Mouse (Mus musculus): ENCODE results near the gene Rrp9. TPM values are rescaled to one million over a fixed set of nuclear protein-coding genes. Genes with fewer than 3 reads are reported as not detected.
A peak's percentile ranks its signal among the peaks of the same experiment; 100 is the strongest.

Rrp9 gene
- polyA plus RNA-seq, 1 experiment from 2014 or later = 58.5 TPM

DNA sequence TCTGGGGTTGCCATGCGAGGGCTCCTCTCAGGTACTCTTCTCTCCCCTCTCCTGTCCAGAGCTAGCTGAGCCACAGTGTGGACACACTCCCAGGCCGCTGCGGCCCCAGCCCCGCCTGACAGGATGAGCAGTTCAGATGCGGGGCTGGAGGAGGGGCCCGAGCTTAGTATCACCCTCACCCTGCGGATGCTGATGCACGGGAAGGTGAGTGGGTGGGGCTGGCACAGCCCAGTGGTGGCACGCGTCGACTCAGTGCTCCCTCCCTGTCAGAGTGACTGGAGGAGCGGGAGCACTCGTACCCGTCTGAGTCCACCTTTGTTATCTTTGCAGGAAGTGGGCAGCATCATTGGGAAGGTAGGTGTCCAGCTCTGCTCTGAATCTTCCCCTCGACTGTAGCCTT lies 15.8 kb upstream of the Rrp9 start:
- Histone ChIP-seq H3K27me3 (no peaks in the 10 kb centered on the region; the same call in 1 of the 2 replicates), H3K9me3 (replicated peaks) (no peaks in the 10 kb centered on the region), H3K36me3 (ENCODE audit: poor library complexity, severe bottlenecking) (peaks cover 71% of the 10 kb centered on the region), H3K4me2 (no peak overlapping the region), H3K4me1 (peaks cover 72% of the 10 kb centered on the region), H3K27ac (peak overlapping the region; percentile 51), H3K9ac (peak overlapping the region; percentile 21; the same call in 1 of the 2 replicates), H3K4me3 (no peak overlapping the region)
- ATAC-seq = no peak
- WGBS = 83% methylated on average over 15 of the region's 15 CpGs

DNA sequence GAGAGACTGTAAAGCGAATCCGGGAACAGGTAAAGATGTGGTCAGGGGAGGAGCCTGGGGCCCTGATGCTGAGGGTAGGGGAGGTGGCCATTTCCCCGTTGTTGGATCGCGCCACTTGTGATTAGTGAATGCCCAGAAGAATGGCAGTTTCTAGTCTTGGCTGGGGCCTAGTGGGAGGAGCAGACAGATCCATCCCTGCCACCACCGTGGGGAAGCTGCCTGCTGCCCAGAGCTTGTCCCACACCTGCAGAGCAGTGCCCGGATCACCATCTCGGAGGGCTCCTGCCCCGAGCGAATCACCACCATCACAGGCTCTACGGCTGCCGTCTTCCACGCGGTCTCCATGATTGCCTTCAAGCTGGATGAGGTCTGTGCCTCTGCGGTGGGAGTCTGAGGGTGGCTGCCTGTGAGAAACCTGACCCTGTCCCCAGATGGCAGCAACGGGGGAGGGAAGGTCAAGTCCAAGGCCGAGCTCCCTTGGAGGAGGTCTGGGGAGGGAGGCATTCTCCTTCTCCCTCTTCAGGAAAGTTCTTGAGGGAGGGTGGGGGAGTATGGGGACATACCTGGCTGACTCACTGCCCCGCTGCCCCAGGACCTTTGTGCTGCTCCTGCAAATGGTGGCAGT lies 15.2 kb upstream of the Rrp9 start:
- Histone ChIP-seq H3K9ac (no peak overlapping the region; the same call in 1 of the 2 replicates), H3K4me3 (no peak overlapping the region), H3K4me1 (peaks cover 72% of the 10 kb centered on the region), H3K27me3 (no peaks in the 10 kb centered on the region; the same call in 1 of the 2 replicates), H3K36me3 (ENCODE audit: poor library complexity, severe bottlenecking) (peaks cover 71% of the 10 kb centered on the region), H3K9me3 (replicated peaks) (no peaks in the 10 kb centered on the region), H3K27ac (no peak overlapping the region), H3K4me2 (no peak overlapping the region)
- WGBS = 81% methylated on average over 18 of the region's 18 CpGs
- no peak for ATAC-seq

DNA sequence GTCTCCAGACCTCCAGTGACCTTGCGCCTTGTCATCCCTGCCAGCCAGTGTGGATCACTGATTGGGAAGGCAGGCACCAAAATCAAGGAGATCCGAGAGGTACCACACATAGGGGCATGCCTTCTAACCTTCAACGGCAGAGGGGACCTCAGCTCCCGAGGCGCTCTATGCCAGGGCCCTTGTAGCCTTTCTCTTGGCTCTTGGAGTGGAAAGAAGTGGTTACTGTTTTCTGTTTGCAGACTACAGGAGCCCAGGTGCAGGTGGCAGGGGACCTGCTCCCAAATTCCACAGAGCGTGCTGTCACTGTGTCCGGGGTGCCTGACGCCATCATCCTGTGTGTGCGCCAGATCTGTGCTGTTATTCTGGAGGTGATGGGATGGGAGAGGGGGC lies 14.7 kb upstream of the Rrp9 start:
- peaks cover 72% of the 10 kb centered on the region for H3K4me1 ChIP-seq
- H3K9ac ChIP-seq = no peak overlapping the region
- H3K9me3 ChIP-seq (replicated peaks) = no peaks in the 10 kb centered on the region
- no peak overlapping the region for H3K4me3 ChIP-seq
- WGBS = 96% methylated on average over 9 of the region's 9 CpGs
- H3K27me3 ChIP-seq = no peaks in the 10 kb centered on the region; the same call in 1 of the 2 replicates
- no peak overlapping the region for H3K27ac ChIP-seq
- H3K36me3 ChIP-seq (ENCODE audit: poor library complexity, severe bottlenecking) = peaks cover 71% of the 10 kb centered on the region
- H3K4me2 ChIP-seq = no peak overlapping the region
- ATAC-seq = no peak

DNA sequence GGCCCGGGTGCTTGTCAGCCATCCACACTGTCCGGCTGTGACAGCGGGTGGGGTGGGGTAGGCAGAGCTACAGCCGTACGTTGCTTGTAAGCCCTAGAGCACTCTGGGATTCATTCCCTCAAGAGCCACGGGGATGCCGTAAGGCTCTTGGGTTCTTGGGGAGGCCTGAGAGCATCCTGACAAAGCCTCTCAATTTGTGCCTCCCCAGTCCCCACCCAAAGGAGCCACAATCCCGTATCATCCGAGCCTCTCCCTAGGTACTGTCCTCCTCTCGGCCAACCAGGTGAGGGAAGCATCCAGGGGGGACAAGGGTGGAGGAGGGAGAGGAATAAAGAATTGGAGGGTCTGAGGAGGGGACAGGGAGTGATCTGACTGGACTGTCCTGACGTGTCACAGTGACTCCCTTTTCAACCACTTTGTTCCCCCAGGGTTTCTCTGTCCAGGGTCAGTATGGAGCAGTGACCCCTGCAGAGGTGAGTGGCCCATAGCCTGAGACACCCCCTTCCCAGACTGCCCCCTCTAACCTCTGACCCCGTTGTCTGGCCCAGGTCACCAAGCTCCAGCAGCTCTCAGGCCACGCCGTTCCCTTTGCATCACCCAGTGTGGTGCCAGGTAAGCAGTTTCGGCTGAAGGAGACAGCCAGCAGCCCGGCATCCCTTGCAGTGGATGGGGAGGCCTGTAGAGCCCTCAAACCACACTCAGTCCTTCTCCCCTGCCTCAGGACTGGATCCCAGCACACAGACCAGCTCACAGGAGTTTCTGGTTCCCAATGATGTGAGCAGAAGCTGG lies 13.9 kb upstream of the Rrp9 start:
- Histone ChIP-seq H3K9me3 (replicated peaks) (no peaks in the 10 kb centered on the region), H3K27me3 (no peaks in the 10 kb centered on the region; the same call in 1 of the 2 replicates), H3K4me2 (no peak overlapping the region), H3K9ac (no peak overlapping the region), H3K4me3 (no peak overlapping the region), H3K36me3 (ENCODE audit: poor library complexity, severe bottlenecking) (peaks cover 65% of the 10 kb centered on the region), H3K27ac (no peak overlapping the region), H3K4me1 (peaks cover 67% of the 10 kb centered on the region)
- ATAC-seq = no peak
- 85% methylated on average over 16 of the region's 16 CpGs for WGBS

DNA sequence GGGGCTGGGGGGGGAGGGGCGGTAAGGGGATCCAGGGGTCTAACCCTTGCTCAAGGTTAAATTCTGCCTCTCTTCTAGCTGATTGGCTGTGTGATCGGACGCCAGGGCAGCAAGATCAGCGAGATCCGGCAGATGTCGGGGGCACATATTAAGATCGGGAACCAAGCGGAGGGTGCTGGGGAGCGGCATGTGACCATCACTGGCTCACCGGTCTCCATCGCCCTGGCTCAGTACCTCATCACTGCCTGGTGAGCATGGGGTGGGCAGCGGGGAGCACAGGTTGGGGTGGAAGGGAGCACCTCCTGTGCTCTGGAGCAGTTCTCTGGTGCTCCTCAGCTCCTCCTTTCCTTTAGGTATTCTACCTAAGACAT lies 13.3 kb upstream of the Rrp9 start:
- no peaks in the 10 kb centered on the region; the same call in 1 of the 2 replicates for H3K27me3 ChIP-seq
- H3K9ac ChIP-seq = no peak overlapping the region
- no peak overlapping the region for H3K4me2 ChIP-seq
- H3K4me3 ChIP-seq = no peak overlapping the region
- H3K36me3 ChIP-seq (ENCODE audit: poor library complexity, severe bottlenecking) = peaks cover 59% of the 10 kb centered on the region
- peaks cover 61% of the 10 kb centered on the region for H3K4me1 ChIP-seq
- H3K9me3 ChIP-seq (replicated peaks) = no peaks in the 10 kb centered on the region
- no peak for ATAC-seq
- 89% methylated on average over 12 of the region's 12 CpGs for WGBS
- H3K27ac ChIP-seq = no peak overlapping the region

DNA sequence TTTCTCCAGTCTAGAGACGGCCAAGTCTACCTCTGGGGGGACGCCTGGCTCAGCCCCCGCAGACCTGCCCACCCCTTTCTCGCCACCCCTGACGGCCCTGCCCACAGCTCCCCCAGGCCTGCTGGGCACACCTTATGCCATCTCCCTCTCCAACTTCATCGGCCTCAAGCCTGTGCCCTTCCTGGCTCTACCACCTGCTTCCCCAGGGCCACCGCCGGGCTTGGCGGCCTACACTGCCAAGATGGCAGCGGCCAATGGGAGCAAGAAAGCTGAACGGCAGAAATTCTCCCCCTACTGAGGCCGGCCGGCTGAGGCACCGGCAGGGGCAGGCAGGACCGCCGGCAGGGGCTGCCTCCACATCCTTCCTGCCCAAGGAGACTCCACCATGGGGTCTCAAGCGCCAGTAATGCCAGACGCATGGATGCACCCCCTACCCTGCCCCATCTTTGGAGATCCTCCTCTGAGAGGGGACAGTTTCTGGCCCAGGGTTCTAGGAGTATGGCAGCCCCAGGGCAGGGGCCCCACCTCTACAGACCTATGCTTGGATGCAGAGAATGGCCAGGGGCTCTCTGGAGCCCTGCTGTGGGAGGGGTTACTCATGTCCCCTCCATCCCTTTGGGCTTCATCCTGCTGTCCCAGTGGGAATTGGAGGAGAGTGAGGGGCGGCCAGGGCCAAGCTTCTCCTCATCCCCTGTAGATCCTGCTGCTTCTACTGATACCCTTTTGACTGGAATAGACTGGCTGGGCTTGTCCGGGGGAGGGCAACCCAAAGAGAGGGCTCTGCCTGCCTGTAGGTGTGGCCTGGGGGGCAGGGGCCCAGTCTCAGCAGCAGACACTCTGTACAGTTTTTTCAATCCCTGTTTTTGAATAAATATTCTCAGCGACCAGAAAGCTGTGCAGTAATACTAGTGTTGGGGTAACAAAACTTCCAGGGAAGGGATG lies 12.4 kb upstream of the Rrp9 start:
- H3K4me3 ChIP-seq = no peak overlapping the region
- 81% methylated on average over 21 of the region's 21 CpGs for WGBS
- H3K36me3 ChIP-seq (ENCODE audit: poor library complexity, severe bottlenecking) = peaks cover 50% of the 10 kb centered on the region
- H3K9ac ChIP-seq = peak overlapping the region; percentile 35; the same call in 1 of the 2 replicates
- H3K4me1 ChIP-seq = peaks cover 51% of the 10 kb centered on the region
- H3K9me3 ChIP-seq (replicated peaks) = no peaks in the 10 kb centered on the region
- H3K27me3 ChIP-seq = no peaks in the 10 kb centered on the region; the same call in 1 of the 2 replicates
- H3K27ac ChIP-seq = no peak overlapping the region
- H3K4me2 ChIP-seq = no peak overlapping the region
- ATAC-seq = no peak

DNA sequence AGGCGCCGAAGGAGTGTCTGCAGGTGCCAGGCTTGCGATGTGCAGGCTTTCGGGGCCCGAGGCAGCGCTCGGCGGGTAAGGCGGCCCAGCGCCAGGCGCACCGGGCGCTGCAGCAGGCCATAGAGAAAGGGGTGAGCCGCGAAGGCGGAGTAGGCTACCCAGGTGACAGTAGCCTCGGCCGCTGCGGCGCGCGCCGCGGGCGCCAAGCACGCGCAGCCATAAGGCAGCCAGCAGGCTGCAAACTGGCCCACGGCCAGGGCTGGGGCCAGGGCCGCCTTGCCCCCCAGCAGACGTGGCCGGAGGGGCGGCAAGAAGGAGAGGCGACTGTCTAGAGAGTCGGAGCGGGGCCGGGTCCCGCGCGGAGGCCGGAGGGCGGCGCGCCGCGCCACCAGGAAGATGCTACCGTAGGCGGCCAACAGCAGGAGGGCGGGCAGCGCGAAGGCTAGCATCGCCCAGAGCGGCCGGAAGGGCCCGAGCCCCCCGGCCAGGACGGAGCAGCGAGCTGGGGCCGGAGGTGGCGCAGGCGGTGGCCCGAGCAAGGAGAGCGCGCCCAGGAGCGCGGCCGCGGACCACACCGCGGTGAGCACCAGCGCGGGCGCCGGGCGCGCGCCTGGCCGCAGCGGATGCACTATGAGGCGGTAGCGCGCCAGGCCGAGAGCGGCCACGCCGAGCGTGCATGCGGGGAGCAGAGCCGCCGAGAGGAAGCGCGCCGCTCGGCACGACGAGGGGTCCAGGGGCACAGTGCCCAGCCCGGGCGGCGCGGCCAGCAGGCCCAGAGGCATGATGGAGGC lies 10.8 kb upstream of the Rrp9 start:
- Histone ChIP-seq H3K4me1 (peaks cover 36% of the 10 kb centered on the region), H3K36me3 (ENCODE audit: poor library complexity, severe bottlenecking) (peaks cover 46% of the 10 kb centered on the region), H3K9ac (peak overlapping the region; percentile 79), H3K9me3 (replicated peaks) (no peaks in the 10 kb centered on the region), H3K4me2 (peak overlapping the region; percentile 95), H3K4me3 (peak overlapping the region; percentile 50), H3K27me3 (no peaks in the 10 kb centered on the region; the same call in 1 of the 2 replicates), H3K27ac (peak overlapping the region; percentile 70)
- WGBS = 2% methylated on average over 99 of the region's 99 CpGs
- ATAC-seq = peak; percentile 81

DNA sequence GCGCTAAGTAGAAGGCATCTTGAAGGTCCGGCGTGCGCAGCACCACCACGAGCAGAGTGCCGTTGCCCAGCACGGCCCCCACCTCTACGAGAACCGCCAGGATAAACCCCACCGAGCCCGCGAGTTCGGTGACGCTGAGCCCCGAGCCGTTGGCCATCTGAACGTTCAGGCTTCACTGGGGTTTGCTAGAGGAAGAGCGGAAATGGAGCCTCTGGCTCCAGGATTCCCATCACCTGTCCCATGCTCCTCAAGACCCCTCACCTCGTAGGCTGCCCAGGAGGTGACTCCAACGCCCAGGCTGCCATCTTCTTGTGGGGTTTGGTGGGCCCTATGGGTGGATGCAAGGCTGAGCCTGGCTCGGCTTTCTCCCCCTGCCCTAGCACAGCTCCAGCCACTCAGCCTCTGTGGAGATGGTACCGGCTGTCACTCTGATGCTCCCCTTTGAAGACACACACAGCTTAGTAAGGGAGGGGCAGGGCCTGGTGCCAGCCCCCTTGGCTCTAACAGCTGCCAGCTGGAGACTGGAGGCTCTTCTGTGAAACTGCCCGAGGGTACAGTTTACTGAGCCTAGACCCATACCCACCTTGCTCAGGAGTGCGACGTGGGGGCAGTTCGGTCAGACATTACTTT lies 10.1 kb upstream of the Rrp9 start, which contains the start of gene Gpr62:
Gpr62 (minus strand) TSS at position 368 of the 630 bp plus-strand sequence.
- WGBS = 26% methylated on average over 26 of the region's 26 CpGs
- Histone ChIP-seq H3K27me3 (no peaks in the 10 kb centered on the region; the same call in 1 of the 2 replicates), H3K27ac (peak within 1 kb of the TSS; percentile 70), H3K36me3 (ENCODE audit: poor library complexity, severe bottlenecking) (peaks cover 39% of the 10 kb centered on the region), H3K9ac (peak within 1 kb of the TSS; percentile 79), H3K4me1 (peaks cover 28% of the 10 kb centered on the region), H3K9me3 (replicated peaks) (no peaks in the 10 kb centered on the region), H3K4me2 (peak within 1 kb of the TSS; percentile 95), H3K4me3 (peak within 1 kb of the TSS; percentile 50)
- peak; percentile 64 for ATAC-seq

DNA sequence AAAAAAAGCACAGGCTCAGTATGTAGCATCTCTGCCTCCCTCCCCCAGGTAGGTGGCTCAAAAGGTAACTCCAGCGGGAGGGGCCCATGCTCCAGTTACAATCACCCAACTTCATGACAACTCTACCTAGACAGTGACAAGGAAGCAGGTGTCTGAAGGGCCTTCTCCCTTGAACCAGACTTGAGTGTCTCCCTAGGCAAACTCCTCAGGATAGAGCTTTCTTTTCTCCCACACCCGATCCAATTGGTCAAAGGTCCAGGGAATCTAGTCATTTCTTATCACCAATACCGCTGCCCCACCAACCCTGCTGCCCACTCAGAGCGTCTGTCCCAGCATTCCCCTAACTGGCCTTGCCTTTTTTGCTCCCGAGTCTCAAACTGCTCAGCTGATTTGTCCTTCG lies 9.0 kb upstream of the Rrp9 start:
- H3K4me2 ChIP-seq = no peak overlapping the region
- 88% methylated on average over 6 of the region's 6 CpGs for WGBS
- H3K4me3 ChIP-seq = no peak overlapping the region
- peaks cover 28% of the 10 kb centered on the region for H3K36me3 ChIP-seq (ENCODE audit: poor library complexity, severe bottlenecking)
- no peak for ATAC-seq
- H3K27ac ChIP-seq = no peak overlapping the region
- peaks cover 26% of the 10 kb centered on the region for H3K4me1 ChIP-seq
- H3K9me3 ChIP-seq (replicated peaks) = no peaks in the 10 kb centered on the region
- H3K9ac ChIP-seq = no peak overlapping the region
- no peaks in the 10 kb centered on the region; the same call in 1 of the 2 replicates for H3K27me3 ChIP-seq

DNA sequence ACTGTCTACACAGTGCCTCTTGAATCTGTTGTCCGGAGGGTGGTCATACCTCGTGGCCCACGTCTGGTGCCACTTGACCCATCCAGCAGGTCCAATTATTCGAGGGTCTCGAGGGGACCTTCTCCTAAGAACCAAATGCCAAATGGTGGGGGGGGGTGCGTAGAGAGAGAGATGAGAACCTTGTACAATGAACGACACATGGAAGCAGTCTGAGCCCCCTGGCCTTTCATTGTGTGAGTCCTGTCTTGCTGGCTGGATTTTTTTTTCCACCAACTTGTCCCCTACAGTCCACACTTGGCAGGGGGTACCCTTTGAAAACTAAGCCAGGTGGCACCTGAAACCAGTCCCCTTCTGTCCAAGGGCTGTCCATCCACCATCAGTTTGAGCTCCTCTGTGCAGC lies 8.0 kb upstream of the Rrp9 start:
- Histone ChIP-seq H3K4me3 (no peak overlapping the region), H3K4me1 (peaks cover 28% of the 10 kb centered on the region), H3K9me3 (replicated peaks) (no peaks in the 10 kb centered on the region), H3K27me3 (no peaks in the 10 kb centered on the region; the same call in 1 of the 2 replicates), H3K4me2 (no peak overlapping the region), H3K9ac (no peak overlapping the region), H3K27ac (no peak overlapping the region), H3K36me3 (ENCODE audit: poor library complexity, severe bottlenecking) (peaks cover 18% of the 10 kb centered on the region)
- WGBS = 92% methylated on average over 7 of the region's 7 CpGs
- ATAC-seq = no peak

DNA sequence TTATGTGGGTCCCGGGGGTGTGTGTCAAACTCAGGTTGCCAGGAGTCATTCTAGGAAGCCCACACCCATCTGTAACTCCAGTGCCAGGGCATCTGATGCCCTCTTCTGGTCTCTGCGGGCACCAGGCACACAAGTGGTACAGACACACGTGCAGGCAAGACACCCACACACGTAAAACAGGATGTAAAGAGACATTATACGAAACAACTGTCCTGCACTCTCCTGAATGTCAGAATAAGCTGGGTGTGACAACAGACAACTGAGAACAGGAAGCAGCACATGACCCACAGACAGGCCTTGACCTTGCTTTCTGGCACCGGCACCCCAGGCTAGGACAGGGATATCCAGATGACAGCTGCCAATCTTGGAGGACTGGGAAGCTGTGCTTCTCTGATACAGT lies 6.4 kb upstream of the Rrp9 start:
- Histone ChIP-seq H3K4me1 (peaks cover 28% of the 10 kb centered on the region), H3K36me3 (ENCODE audit: poor library complexity, severe bottlenecking) (peaks cover 3% of the 10 kb centered on the region; the same call in 1 of the 2 replicates), H3K4me2 (no peak overlapping the region), H3K27me3 (no peaks in the 10 kb centered on the region), H3K4me3 (no peak overlapping the region), H3K27ac (no peak overlapping the region), H3K9ac (no peak overlapping the region), H3K9me3 (replicated peaks) (no peaks in the 10 kb centered on the region)
- 80% methylated on average over 6 of the region's 6 CpGs for WGBS
- ATAC-seq = no peak
